Mouse (Mus musculus): ENCODE measurements at regions not wholly inside any gene's neighbourhood (a gene's known extent, or its start where the extent isn't known, plus 50 kb on each side); places are given as distances from the start of the nearest gene placed in this dataset.

- TF ChIP-seq ZNF384 (IDR thresholded peaks at IDR 0.05; ENCODE audit: low read depth, low read length) (no peak), CHD2 (IDR thresholded peaks at IDR 0.05; ENCODE audit: low read depth, low read length) (no peak), ZC3H11A (IDR thresholded peaks at IDR 0.05; ENCODE audit: borderline replicate concordance, low read depth, low read length) (no peak)
Observed at GRCm38 (mm10) chr14:104943450-104943849, 233.7 kb downstream of the Rbm26 start.
